Mouse (Mus musculus) spleen, adult 18-20 months (tissue): ENCODE measurements around the gene Cfap58.

Source experiments
- DNase-seq, 2 experiments: peaks; one replicate each; pipeline ENCODE4 v3.0.0; 2022; ENCODE audit warnings: mixed read lengths in 2 of 2

Gene Cfap58

DNA sequence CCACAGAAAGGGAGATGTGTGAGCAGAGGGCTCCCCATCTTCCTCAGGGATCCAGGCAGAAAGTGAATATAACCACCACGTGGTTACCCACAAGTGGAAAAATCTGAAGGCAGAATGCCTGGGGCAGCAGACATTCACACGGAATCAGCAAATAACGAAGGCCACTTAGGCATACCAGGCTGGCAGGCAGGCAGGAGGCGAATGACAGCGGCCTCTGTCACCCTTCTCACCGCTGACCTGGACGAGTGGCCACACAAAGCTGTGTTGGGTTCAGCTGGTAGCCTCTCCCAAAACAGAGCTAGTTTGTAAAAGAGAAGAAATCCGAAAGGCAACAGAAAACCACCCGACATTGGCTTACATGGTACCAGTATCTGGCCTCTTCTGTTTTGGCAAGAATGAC lies 19.5 kb upstream of the Cfap58 start:
- DNase-seq = no peak

DNA sequence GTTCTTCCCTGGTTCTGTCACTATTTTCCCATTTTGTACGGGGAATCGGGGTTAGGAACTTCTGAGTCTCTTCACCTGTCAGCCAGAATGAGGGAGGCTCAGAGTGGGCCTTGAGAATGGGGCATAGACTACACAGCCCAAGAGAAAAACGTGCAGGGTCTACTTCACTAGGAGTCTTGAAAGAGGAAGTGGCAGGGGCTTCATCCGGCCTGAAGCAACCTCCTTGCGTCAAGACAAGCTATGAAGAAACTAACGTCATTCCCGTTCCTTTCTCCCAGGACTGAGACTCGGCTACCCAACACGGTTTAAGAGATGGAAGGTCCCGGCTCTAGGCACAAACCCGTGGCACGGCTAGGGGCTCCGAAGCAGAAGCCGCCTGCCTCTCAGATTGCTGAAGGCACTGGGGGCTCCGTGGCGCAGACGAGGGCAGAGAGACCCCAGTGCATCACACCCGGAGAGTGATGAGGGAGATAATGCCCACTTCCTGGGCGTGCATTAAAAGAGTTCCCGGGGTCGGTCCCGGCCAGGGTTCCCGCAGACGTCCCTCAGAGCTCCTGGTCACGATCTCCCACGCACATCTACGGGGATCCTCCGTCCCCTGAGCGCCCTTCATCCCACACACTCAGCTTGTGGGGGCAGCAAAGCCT lies 18.9 kb upstream of the Cfap58 start:
- DNase-seq = no peak

DNA sequence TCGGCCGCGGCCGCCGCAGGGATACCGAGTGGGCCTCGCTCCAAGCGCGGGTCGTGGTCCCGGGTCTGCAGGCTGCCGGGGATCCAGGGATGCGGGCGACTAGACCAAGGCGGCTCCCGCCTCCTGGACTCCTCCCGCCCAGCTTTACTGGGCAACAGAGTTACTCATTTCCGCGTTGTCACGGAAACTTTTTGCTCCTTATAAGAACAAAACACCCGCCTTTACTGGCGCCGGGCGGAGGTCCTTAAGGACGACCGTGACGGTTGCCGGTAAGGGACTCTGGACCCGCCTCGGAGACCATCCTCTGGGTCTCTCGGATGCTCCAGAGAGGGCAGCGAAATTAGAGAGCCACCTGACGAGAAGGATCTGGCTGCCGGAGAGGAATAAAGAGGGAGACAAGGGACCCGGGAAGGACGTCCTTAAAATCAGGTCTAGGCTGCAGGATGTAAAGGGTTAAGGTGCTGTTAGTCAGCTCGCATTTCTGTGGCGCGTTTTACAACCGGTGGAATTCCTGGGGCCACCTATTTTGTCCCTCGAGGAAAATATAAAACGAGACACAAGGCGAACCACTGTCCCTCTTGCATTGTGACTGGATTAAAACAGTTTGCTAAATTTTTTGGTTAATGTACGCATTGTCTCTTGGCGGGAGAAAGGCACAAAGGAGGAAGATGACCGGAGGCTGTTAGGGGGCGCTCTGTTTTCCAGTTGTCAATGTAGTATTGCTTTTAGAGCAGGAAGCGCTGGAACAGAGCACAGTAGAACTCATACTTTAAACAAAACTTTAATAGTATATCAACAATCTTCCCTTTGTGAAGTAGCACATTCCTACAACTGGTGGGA lies 18.1 kb upstream of the Cfap58 start, which contains the start of the genes Cfap43 and Itprip:
TSS of gene Cfap43 (minus strand) at position 162 of the 840 bp plus-strand sequence.
TSS of gene Itprip (minus strand) at position 174 of the 840 bp plus-strand sequence.
- DNase-seq = peak; percentile 72 to 80

DNA sequence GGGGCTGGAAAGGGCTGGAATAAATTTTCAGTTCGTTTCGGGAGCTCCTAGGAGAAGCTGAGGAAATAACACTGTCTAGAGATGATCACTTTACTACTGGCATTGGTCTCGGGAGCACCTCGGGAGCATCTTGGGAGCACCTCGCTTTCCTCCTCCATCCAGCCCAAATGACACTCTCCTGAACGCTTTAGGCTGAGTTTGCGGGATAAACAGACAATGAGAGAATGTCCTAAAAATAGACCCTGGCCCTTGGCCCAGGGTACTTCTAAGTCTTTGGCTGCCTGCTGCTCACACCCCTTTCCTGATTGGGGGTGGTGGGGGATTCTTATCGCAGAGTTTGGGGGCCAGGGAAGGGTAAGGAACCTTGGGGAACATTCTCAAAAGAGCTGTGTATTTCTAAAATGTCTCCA lies 17.5 kb upstream of the Cfap58 start:
- no peak for DNase-seq

DNA sequence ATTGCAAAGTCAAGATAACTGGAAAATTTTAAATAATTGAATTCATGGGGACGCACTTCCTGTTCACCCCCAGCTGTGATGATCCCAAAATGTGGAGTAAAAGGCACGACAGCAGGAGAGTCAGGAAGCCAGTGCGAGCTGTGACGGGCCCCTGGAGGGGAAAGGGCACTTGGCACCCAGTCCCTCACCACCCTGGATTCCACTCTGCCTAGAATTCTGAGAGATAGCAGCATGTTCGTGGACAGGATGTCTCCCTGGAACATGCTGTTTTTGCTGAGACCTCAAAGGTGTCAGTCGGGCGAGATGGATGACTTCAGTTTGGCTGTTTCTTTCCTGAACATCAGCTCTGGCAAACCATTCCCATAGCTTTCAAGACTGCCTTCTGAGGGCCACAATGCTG lies 11.7 kb upstream of the Cfap58 start:
- DNase-seq = no peak

DNA sequence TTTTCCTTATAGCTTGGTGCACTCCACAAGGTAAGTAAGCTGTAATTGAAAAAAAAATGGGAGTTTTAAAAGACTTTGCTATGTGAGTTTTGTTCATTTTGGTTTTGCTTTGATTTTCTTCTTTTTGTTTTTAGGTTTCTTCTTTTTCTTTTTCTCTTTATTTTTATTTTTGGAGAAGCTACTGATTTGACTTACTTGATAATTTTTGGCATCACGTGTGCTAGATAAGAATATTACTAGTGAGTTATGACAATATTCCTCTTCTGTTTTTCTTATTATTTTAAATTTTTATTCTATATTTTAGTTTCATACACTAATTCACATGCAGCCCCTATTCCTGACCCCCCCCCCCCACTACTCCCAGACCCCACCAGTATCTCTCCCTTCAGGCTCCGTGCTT lies 10.4 kb upstream of the Cfap58 start:
- DNase-seq = no peak

DNA sequence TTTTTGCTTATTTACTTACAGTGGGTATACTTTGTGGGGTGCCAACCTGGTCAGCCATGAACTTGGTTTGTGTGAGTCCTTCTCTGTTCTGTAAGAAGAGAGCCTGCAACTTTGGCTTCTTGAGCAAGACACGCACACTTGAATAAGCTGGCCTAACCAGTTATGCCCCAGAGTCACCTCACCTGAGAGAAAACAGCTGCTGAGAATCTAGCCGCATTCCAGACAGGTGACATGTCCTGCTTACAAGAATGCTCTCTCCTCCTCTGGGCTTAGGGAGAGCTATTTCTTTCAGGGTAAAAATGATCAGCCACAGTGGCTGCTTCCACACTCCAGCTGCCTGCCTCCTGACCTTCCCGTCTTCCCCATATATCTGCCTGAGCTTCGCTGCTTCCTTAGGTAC lies 8.4 kb upstream of the Cfap58 start:
- no peak for DNase-seq

DNA sequence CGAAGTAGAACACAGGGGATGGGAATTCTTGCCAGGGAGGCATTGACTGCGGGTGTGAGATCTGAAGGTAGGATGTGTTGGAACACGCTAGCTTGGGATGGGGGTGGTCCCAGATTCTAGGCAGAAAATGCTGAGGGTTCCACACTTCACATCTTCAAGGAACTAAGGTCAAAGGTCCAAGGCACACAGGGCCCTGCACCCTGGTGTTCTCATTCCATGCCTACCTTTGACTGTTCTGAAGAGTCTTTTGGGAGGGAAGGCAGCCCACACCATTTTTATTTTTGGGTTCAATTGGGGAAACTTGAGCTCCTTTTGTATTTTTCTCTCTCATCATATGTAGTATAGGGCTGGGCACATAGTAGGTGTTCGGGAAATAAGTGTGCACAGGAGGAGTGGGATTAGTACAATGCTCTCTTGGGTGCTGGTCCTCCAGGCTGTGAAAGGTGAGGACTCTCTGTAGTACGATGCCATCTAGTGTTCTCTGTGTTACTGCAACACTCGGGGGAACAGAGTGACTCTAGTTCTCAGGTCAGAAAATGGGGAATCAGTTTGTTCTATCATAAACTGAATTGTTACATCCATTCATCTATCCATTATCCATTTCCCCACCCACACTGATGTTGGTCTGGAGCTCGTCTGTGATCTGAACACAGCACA lies 5.4 kb upstream of the Cfap58 start:
- DNase-seq = no peak

DNA sequence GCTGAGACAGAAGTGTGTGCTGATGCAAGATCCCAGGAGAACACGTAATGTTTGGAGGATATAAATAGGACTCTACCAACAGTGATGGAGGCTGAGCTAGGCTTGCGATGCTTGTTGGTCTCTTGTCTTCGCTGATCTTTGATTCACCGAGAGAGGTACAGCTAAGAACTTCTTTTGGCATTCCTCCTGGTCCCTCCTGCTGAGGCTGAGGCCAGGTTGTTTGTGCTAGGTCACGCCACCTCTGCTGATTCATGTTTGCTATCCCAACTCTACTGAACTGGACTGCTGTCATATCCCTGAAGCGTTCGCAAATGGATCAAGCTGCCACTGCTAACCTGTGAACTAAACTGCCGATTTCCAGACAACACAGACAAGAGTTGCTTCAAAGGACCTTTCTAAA lies 3.3 kb upstream of the Cfap58 start:
- no peak for DNase-seq

DNA sequence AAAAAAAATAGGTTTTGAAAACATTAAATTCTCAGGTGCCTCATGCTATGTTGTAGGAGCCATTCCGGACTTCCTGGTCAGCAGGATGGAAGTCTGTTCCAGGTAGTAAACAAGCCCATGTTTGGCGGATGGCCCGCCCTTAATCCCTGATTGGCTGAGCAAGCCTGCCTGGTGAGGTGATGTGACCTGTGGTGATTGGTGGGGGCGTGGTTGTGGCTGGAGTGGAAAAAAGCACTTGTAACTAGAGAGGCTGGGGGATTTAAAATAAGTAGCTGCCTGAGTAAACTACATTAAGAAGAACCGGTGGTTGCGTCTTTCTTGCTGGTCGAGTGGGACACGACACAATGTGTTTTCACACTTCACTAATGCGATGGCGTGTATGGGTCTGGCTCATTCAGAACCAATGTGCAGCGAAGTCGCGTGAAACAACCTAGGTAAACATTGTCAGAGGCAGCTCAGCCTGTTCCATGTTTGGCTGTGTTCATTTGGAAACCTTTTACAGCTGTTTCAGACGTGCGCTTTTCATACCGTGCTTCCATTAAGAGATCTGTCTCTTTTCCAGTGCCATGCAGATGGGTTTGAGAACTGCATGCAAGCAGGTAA lies 2.7 kb upstream of the Cfap58 start:
- DNase-seq = no peak

DNA sequence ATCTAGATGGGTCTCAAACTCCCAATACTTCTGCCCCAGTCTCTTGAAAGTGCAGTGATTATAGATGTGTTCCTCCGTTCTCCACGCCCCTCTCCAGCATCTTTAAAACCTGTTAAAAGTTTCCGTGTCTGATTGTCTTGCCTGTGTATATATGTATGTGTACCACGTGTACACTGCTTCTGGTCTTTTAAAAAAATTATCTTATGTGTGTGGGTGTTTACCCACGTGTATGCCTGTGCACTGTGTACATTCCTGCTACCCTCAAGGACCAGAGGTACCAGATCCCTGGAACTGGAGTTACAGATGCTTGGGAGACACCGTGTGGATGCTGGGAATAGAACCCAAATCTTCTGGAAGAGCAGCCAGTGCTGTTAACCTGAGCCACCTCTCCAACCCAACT lies 1.9 kb upstream of the Cfap58 start:
- no peak for DNase-seq

DNA sequence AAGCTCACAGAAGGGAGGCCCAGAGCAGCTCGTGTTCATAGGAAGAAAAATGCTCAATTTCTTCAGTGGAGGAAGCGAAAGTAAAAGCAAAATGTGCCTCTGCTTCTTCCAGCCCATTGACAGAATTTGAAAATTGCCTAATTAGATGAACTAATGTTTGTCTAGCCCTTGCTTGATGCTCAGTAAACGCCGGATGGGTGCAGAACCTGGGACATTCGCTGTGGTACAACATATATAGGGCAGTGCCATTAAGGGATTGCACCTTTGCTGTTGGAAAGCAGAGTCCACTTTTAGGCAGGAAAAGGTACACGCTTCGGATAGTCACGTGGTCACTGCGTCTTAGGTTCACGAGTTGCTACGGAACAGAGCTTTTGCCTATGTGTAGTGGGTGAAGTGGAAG lies 985 bp upstream of the Cfap58 start:
- no peak for DNase-seq

DNA sequence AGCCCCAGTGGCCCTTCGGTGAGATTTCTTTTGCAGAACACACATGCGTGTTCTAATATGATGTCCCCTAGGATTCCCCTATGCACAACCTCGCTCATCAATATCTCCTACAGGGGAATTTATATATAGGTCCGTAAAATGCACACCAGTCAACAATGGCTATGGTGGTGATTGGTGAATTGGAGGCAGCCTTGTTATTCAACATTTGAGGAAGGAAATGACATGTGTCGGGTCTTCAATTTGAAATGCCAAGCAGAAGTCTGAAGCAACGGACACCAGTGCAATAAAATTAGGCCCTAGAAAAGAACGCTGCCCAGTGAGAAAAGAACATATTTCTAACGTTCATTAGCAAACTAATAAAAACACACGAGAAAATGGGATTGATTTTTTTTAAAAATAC lies 537 bp upstream of the Cfap58 start:
- DNase-seq = no peak

DNA sequence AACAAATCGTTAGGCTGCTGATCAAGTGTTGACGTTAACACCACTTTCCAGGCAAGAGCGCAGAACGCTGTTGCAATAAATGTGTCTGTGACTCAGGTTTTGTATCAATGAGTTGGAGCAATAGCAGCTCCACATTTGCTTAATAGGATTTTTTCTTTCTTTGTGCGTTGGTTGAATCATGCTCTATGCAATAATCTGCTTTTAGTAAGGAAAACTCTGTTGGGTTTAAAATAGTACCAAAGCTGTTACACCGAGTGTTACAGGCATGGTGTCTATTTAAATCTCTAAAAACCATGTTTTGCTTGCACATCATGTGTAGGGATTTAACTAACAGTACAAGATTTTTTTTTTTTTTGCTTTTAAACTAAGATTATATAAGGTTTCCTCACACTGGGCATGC lies 1.9 kb downstream of the Cfap58 start:
- no peak for DNase-seq

DNA sequence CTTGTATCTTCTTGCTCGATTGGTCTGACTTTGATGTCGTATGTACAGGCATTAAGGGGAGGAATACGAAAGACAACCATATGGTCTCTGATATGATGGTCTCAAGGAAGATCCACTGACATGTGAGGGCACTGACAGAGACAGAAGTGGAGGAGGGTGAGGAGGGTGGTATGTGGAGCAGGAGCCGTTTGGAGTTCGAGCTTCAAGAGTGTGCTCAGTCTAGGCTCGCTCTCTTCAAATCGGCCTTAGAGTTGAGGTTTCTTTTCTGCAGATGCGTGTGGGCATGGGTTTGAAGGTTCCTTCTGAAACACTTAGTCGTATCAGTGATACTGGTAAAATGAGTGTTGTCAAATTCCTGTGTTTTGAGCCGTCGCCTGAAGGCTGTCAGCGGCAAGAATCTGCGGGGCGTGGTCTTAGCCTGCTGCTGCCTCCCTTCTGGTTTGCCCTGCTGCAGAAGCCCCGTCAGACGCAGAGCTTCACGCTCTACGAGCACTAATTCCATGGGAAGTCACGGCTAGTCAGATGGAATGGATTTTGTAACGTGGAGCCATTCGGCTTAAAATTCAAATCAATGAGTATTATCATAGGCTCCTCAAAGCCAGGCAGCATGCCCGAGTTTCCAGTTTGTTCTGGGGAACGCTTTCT lies 9.5 kb downstream of the Cfap58 start:
- DNase-seq = no peak

DNA sequence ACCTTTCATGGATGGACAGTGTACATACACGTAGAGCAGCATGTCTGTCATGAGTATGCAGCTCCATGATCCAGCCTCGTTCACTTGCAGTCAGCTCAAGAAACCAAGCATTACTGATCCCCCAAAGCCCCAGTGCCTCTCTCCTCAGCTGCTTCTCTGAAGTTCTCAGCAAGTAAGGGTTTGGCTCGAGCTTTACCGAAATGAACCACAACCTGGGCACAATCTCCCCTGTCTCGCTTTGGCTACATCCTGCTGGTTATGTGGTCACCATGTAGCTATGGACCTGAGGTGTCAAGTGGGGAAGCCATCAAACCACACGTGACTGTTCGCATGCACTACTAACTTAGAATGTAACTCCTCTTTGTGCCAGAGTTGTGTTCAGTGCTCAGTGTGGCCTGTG lies 13.5 kb downstream of the Cfap58 start:
- DNase-seq = no peak

DNA sequence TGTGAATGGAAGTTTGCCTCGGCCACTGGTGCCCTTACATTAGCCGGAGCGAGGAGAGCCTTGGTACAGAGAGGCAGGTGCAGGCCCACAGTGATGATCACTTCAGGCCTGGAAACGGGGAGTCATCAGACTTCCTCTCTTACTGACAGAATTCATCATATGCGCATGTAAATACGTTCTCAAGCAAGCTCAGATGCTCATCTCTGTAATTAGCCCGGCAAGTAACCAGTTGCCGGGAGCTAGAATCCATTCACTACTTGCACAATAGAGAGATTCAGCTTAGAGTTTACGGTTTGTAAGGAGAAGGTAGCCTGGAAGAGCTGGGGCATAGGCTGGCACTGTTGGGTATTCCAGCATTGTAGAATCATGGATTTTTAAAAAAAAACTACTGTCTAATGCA lies 15.7 kb downstream of the Cfap58 start:
- DNase-seq = no peak

DNA sequence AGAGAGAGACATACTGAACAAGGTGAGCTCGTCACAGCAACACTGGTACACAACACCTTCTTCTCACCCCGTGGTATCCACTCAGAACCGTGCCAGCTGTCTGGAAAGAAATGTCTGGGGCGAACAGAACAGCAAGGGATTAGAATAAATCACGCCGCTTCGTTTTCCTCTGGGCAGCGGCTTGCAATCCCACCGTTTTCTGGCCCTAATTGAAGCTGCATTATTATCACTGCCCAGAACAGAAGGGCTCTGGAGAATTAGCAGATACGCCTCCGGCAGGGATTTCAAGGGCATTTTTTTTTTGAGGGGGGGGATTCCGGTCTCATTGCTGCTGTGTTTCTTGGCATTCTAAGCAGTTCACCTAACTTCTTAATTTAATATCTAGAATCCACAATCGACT lies 20.7 kb downstream of the Cfap58 start:
- no peak for DNase-seq

DNA sequence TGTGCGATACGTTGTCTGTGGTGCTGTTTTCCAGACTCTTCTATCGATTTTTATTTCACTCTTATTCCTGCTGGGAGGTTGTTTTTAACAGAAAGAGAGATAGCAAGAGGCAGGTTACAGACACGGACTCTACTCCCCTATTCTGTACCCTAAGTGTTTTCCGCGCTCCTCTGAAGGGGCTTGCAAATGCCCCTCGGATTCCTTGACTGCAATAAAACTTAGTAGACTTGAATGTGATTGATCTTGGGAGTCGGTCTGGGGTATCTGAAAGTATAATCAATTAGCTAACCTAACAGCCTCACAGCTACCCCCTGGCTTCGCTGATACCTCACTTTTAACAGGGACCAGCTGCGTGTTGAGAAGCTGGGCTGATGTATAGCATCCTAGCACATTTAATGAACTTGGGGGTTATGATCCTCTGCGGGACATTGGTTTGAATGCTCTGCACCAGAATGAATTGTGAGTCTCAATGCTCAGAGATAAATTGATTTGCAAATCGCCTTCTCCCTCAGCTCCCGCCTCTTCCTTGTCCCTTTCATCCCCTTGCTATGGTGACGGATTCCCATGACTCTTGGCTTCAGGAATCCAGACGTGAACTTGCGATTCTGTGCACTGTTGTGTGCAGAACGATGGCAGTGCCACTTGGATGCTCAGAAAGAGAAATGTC lies 31.7 kb downstream of the Cfap58 start:
- DNase-seq = no peak

DNA sequence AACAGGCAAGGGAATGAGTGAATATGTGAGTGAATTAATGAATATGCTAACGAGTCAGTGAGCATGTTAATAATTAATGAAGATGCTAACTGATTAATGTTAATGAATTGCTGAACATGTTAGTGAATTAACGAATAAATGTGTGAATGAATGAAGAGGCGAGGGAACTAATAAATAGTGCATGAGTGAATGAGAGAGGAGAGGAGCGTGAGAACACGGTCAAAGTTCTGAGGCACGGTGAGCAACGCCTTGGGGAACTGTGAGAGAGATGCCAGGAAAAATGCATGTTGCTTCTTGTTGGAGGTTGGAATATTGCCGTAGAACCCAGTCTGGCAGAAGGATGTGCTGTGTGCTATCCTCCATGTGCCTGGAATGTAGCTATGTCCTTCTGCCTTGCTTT lies 33.6 kb downstream of the Cfap58 start:
- DNase-seq = no peak

DNA sequence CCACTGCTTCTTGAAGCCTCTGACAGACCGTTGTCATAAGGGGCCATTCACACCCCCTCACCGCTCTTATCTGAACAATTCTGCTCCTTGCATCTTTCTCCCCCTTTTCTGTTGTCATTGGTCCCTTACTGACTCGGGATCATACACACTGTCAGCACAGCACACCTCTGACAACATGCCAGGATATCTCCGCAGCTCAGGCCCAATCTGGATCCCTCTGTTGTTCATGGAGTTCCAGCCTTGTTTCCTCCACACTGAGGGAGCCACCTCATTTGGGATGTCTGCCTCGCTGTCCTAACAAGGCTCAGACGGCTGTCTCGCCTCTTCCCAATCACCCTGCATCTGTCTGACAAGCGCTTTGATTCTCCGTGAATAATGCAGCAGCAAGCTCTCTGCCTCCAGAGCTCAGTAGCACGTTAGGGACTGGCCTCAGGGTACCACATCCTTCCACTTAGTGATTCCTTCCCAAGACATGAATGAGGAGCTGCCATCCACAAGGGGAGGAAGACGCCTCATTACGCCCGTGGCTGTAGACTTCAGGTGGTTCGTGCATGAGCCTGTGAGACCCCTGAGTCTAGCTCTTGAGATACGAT lies 40.7 kb downstream of the Cfap58 start:
- DNase-seq = no peak

DNA sequence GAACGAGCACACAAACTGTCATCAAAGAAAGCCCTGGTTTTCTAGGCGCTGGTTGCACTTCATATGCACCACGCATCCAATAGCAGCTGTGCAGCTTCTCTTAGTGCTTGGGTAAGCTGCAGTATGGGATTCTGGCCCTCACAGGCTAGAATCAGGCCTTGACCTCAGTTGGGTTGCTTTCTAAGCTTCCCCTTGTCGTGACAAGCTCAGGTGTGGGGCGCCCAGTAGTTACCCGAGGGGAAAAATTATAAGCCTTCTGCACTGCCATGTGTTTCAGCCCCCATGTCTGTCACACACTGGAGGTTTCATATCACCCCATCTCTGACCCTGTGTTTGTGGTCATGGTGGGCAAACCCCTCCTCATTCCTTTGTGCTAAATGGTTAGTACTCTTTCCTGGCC lies 42.0 kb downstream of the Cfap58 start:
- DNase-seq = no peak
